In the genomic region with DNA sequence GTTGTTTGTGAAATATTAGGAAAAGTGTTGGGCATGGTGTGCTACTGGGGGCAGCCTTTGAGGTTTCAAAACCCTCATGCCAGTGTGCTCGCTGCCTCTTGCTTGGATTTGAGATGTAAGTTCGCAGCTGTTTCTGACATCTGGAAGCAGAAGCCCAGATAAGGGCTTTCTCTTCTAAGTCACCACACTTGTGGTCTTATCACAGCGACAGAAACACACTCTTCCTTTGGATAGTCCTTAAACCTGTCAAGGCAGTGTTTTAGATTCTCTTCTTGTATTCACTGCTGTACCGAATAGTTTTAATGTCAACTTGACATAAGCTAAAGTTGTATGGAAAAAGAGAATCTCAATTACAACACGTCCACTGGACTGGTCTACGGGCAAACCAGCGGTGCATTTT, we compare ENCODE assay signal across 26 mouse cellular contexts. TPM values are rescaled to one million over a fixed set of nuclear protein-coding genes. Genes with fewer than 3 reads are reported as not detected.
A peak's percentile ranks its signal among the peaks of the same experiment; 100 is the strongest.
DNase-seq lines count a peak whose midpoint lies in the region; ATAC-seq and TF ChIP-seq lines count a peak whose summit lies in the region.
"Had no signal": no experiment of that assay in that cellular context is flagged by ENCODE, and none has a peak within 500 bp of the region (broad histone marks: within the 10 kb centered on the region; RNA-seq: fewer than 3 reads in every experiment).

No protein-coding gene starts in this region.

- no peaks in the 10 kb centered on the region for H3K9me3 ChIP-seq in heart, embryonic 11.5 days (replicated peaks; ENCODE audit: control insufficient read depth, low read length)
- no peaks in the 10 kb centered on the region for H3K9me3 ChIP-seq in G1E (replicated peaks)
- H3K9me3 ChIP-seq in liver, embryonic 15.5 days (replicated peaks) = no peaks in the 10 kb centered on the region
- H3K9me3 ChIP-seq in midbrain, embryonic 16.5 days (replicated peaks; ENCODE audit: control insufficient read depth, low read length, poor library complexity, severe bottlenecking) = no peaks in the 10 kb centered on the region
- H3K9me3 ChIP-seq: embryonic facial prominence, embryonic 15.5 days; hindbrain, embryonic 13.5 days; midbrain, embryonic 13.5 days had no signal

- H3K4me1 ChIP-seq in heart, embryonic 11.5 days (ENCODE audit: control insufficient read depth, insufficient read depth, low read length) = no peaks in the 10 kb centered on the region
- H3K4me1 ChIP-seq in G1E (ENCODE audit: insufficient read depth, low read depth, low read length) = peaks cover 53% of the 10 kb centered on the region
- H3K4me1 ChIP-seq in liver, embryonic 15.5 days (replicated peaks) = peaks cover 44% of the 10 kb centered on the region
- no peaks in the 10 kb centered on the region for H3K4me1 ChIP-seq in midbrain, embryonic 16.5 days (ENCODE audit: control insufficient read depth, insufficient read depth, low read length)
- H3K4me1 ChIP-seq: embryonic facial prominence, embryonic 15.5 days; hindbrain, embryonic 13.5 days; midbrain, embryonic 13.5 days had no signal

- peak overlapping the region; percentile 43; the same call in 1 of the 2 replicates for H3K27ac ChIP-seq in heart, embryonic 11.5 days (ENCODE audit: low read depth, low read length)
- H3K27ac ChIP-seq in liver, embryonic 15.5 days (replicated peaks) = peak overlapping the region; percentile 98
- H3K27ac ChIP-seq in midbrain, embryonic 16.5 days (ENCODE audit: low read length) = no peak overlapping the region
- H3K27ac ChIP-seq: embryonic facial prominence, embryonic 15.5 days; gastrocnemius, adult 2 months; hindbrain, embryonic 13.5 days; kidney, postnatal 0 days; macrophage; midbrain, embryonic 13.5 days had no signal

- no peak for TF ChIP-seq CTCF in G1E (IDR thresholded peaks at IDR 0.05; ENCODE audit: low read depth, low read length)

- H3K4me2 ChIP-seq in heart, embryonic 11.5 days = peak overlapping the region; percentile 33; the same call in 1 of the 2 replicates
- H3K4me2 ChIP-seq in liver, embryonic 15.5 days = peak overlapping the region; percentile 70
- H3K4me2 ChIP-seq in midbrain, embryonic 16.5 days (ENCODE audit: low read length) = no peak overlapping the region
- H3K4me2 ChIP-seq: embryonic facial prominence, embryonic 15.5 days; hindbrain, embryonic 13.5 days; midbrain, embryonic 13.5 days had no signal

- H3K27me3 ChIP-seq in heart, embryonic 11.5 days (ENCODE audit: control insufficient read depth, insufficient read depth, low read length) = no peaks in the 10 kb centered on the region
- H3K27me3 ChIP-seq in G1E (ENCODE audit: insufficient read depth, low read length) = no peaks in the 10 kb centered on the region
- no peaks in the 10 kb centered on the region for H3K27me3 ChIP-seq in liver, embryonic 15.5 days
- no peaks in the 10 kb centered on the region; the same call in 1 of the 2 replicates for H3K27me3 ChIP-seq in midbrain, embryonic 16.5 days (ENCODE audit: control insufficient read depth, insufficient read depth, low read depth, low read length)
- H3K27me3 ChIP-seq: embryonic facial prominence, embryonic 15.5 days; hindbrain, embryonic 13.5 days had no signal

- H3K36me3 ChIP-seq in heart, embryonic 11.5 days (ENCODE audit: control insufficient read depth, insufficient read depth, low read length) = no peaks in the 10 kb centered on the region
- no peaks in the 10 kb centered on the region for H3K36me3 ChIP-seq in G1E (replicated peaks)
- H3K36me3 ChIP-seq in liver, embryonic 15.5 days (replicated peaks) = no peaks in the 10 kb centered on the region
- H3K36me3 ChIP-seq in midbrain, embryonic 16.5 days (ENCODE audit: control insufficient read depth, insufficient read depth, low read length) = no peaks in the 10 kb centered on the region
- H3K36me3 ChIP-seq: embryonic facial prominence, embryonic 15.5 days; hindbrain, embryonic 13.5 days; midbrain, embryonic 13.5 days had no signal

- no peak for DNase-seq in heart, postnatal 4 days
- DNase-seq in G1E (ENCODE audit: low spot score) = peak; percentile 34
- no peak for DNase-seq in gastrocnemius, adult 8-10 months (ENCODE audit: low spot score in 2 of 2)
- no peak for DNase-seq in T-cell, adult 2 months (ENCODE audit: low spot score)
- DNase-seq: adrenal gland, postnatal 10 days; cerebellum, postnatal 10 days; embryo, embryonic 11 days; gastrocnemius, adult 2 months; heart, adult 11 months; layer of hippocampus, postnatal 36 days; left cerebral cortex, postnatal 4 days; lung, adult 2 months; spleen, adult 18-20 months; thymus, postnatal 14 days had no signal

- ATAC-seq in heart, embryonic 11.5 days (replicated peaks; ENCODE audit: insufficient number of reproducible peaks, low FRiP score, low TSS enrichment) = no peak
- ATAC-seq in G1E (ENCODE audit: extremely low read depth, insufficient number of reproducible peaks, low FRiP score, poor library complexity, severe bottlenecking) = peak; percentile 65
- peak; percentile 80 for ATAC-seq in erythroblast, adult 5-6 weeks (replicated peaks; ENCODE audit: low FRiP score, poor library complexity, severe bottlenecking)
- ATAC-seq in liver, embryonic 15.5 days (ENCODE audit: insufficient read depth) = peak; percentile 78
- ATAC-seq in midbrain, embryonic 16.5 days = no peak
- ATAC-seq: CD4-positive, CD25-positive, alpha-beta regulatory T cell, adult 4 months; forebrain, embryonic 16.5 days; midbrain, embryonic 13.5 days had no signal

- no peak overlapping the region for H3K4me3 ChIP-seq in heart, embryonic 11.5 days (ENCODE audit: low read depth, low read length)
- H3K4me3 ChIP-seq in G1E (ENCODE audit: low read depth, low read length) = peak overlapping the region; percentile 66; the same call in 1 of the 2 replicates
- peak overlapping the region; percentile 36 for H3K4me3 ChIP-seq in liver, embryonic 15.5 days (replicated peaks)
- H3K4me3 ChIP-seq in midbrain, embryonic 16.5 days (ENCODE audit: low read depth, low read length) = no peak overlapping the region
- H3K4me3 ChIP-seq: embryonic facial prominence, embryonic 15.5 days; gastrocnemius, adult 2 months; hindbrain, embryonic 13.5 days; midbrain, embryonic 13.5 days; myocyte had no signal

- H3K9ac ChIP-seq in heart, embryonic 11.5 days (ENCODE audit: low read depth, low read length) = no peak overlapping the region
- H3K9ac ChIP-seq in liver, embryonic 15.5 days = peak overlapping the region; percentile 44
- H3K9ac ChIP-seq in midbrain, embryonic 16.5 days (ENCODE audit: low read depth, low read length) = no peak overlapping the region
- H3K9ac ChIP-seq: embryonic facial prominence, embryonic 15.5 days; hindbrain, embryonic 13.5 days; midbrain, embryonic 13.5 days had no signal

- 54% methylated on average over 7 of the region's 7 CpGs for WGBS in heart, embryonic 11.5 days (ENCODE audit: insufficient replicate concordance)
- whole genome bisulfite sequencing in liver, embryonic 15.5 days (ENCODE audit: insufficient replicate concordance) = 15% methylated on average over 7 of the region's 7 CpGs
- 94% methylated on average over 7 of the region's 7 CpGs for WGBS in midbrain, embryonic 16.5 days

RNA-seq across cellular contexts. Expression of a gene that starts 5.7 kb away (rescaled TPM):
- polyA plus RNA-seq in heart, embryonic 11.5 days (2014; fragmentation: Nextera tagmentation; extraction: Ambion mirVana) = 14.1 and 19.3 TPM in 2 replicates
- 1 to 10 TPM; 6.4 to 6.7 TPM for total RNA-seq in heart, postnatal 4 days (2021)
- total RNA-seq in G1E (2014; fragmentation: Nextera tagmentation) (37.7 and 42.7 TPM in 2 replicates), G1E (2017) (50.2 and 56.1 TPM in 2 replicates)
- polyA plus RNA-seq in G1E (2012) = 2.2 and 2.4 TPM in 2 replicates
- total RNA-seq in erythroblast, adult 5-6 weeks (2015; ENCODE audit: low replicate concordance) = 3.5 and 6.3 TPM in 2 replicates
- 7.1 and 7.7 TPM in 2 replicates for total RNA-seq in erythroblast, adult 5-6 weeks (2017; ENCODE audit: low replicate concordance)
- polyA plus RNA-seq in liver, embryonic 15.5 days (2015; fragmentation: Nextera tagmentation; extraction: Ambion mirVana) = 5.2 and 5.7 TPM in 2 replicates
- total RNA-seq in gastrocnemius, adult 8-10 months (2022) = under 1 TPM; 0.48 to 0.83 (median 0.64) TPM
- 9.5 and 9.9 TPM in 2 replicates for polyA plus RNA-seq in midbrain, embryonic 16.5 days (2015; fragmentation: Nextera tagmentation; extraction: Ambion mirVana)

RNA-seq across cellular contexts. Expression of a gene that starts 29.9 kb away (rescaled TPM):
- polyA plus RNA-seq in heart, embryonic 11.5 days (2014; fragmentation: Nextera tagmentation; extraction: Ambion mirVana) = 319 and 326 TPM in 2 replicates
- 100 to 1,000 TPM; 174 to 181 TPM for total RNA-seq in heart, postnatal 4 days (2021)
- total RNA-seq in G1E (2014; fragmentation: Nextera tagmentation) (114 and 119 TPM in 2 replicates), G1E (2017) (465 and 524 TPM in 2 replicates)
- 16.7 and 20.6 TPM in 2 replicates for polyA plus RNA-seq in G1E (2012)
- total RNA-seq in erythroblast, adult 5-6 weeks (2015; ENCODE audit: low replicate concordance) = 204 and 221 TPM in 2 replicates
- 28.6 and 67.2 TPM in 2 replicates for total RNA-seq in erythroblast, adult 5-6 weeks (2017; ENCODE audit: low replicate concordance)
- 143 and 189 TPM in 2 replicates for polyA plus RNA-seq in liver, embryonic 15.5 days (2015; fragmentation: Nextera tagmentation; extraction: Ambion mirVana)
- 100 to 1,000 TPM; 139 to 168 (median 145) TPM for total RNA-seq in gastrocnemius, adult 8-10 months (2022)
- 224 and 241 TPM in 2 replicates for polyA plus RNA-seq in midbrain, embryonic 16.5 days (2015; fragmentation: Nextera tagmentation; extraction: Ambion mirVana)

Comparison
In these comparisons a context has a peak if more than half of its experiments do, and no peak if none do; other contexts are left out.
1. ATAC-seq: peak in G1E (single experiment), erythroblast, adult 5-6 weeks (single experiment) and liver, embryonic 15.5 days (single experiment); none in heart, embryonic 11.5 days (single experiment) and midbrain, embryonic 16.5 days (single experiment).
2. H3K4me3 ChIP-seq: peak in G1E (single experiment) and liver, embryonic 15.5 days (single experiment); none in heart, embryonic 11.5 days (single experiment) and midbrain, embryonic 16.5 days (single experiment).
3. RNA of a gene that starts 5.7 kb away (total RNA-seq): 37.7 to 56.1 TPM in G1E; 3.5 to 7.7 TPM in erythroblast, adult 5-6 weeks, 6.4 to 6.7 TPM in heart, postnatal 4 days and 0.48 to 0.83 TPM in gastrocnemius, adult 8-10 months; every median in the first group is over 4 times any median in the second.